Mouse (Mus musculus): Measurements from ENCODE around the gene Nos1.

- no peak for TF ChIP-seq POLR2A (IDR thresholded peaks at IDR 0.05; ENCODE audit: borderline replicate concordance, extremely low read depth, low read depth, low read length)
- TF ChIP-seq CTCF (IDR thresholded peaks at IDR 0.05; ENCODE audit: insufficient read depth, low read length): no peak
Observed at GRCm38 (mm10) chr5:117941552-117941951, 160.7 kb downstream of the Nos1 start.

Measured in lung, adult 2 months (tissue).